Mouse (Mus musculus): ENCODE measurements around the gene Klk1b16. TPM values are rescaled to one million over a fixed set of nuclear protein-coding genes. Genes with fewer than 3 reads are reported as not detected.
"Not testable (repeated sequence)": the region's sequence is repeated elsewhere in the genome, so short reads cannot be mapped to it uniquely, and the experiment has no call there.

The Klk1b16 gene
- not detected in 2 replicates for polyA plus RNA-seq (2015; fragmentation: Nextera tagmentation; extraction: Ambion mirVana)

DNA sequence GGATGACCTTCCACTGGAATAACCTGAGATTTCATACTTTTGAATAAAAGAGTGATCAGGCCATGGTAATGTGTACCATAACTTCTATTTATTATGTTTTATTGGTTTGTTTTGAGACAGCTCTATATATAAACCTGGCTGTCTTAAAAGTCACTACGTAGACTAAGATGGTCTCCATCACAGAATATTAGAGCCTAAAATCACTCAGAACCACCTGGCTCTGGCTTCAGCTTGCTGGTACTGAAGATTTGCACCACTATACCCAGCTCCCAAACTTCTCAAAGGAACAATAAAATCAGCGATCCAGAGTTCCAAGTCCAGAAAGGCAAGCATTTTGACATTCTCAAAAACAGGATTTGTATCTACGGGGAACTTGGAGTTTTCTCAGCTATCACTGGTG, at the start of gene Klk1b16:
Klk1b16 (plus strand) TSS at position 301 of the 400 bp plus-strand sequence.
- ATAC-seq (ENCODE audit: low FRiP score), result no peak
- Histone ChIP-seq H3K4me1 (replicated peaks) (no peaks in the 10 kb centered on the region), H3K4me2 (no peak within 1 kb of the TSS), H3K36me3 (no peaks in the 10 kb centered on the region), H3K9me3 (no peaks in the 10 kb centered on the region), H3K27me3 (no peaks in the 10 kb centered on the region), H3K27ac (no peak within 1 kb of the TSS), H3K4me3 (no peak within 1 kb of the TSS), H3K9ac (no peak within 1 kb of the TSS)
- 93% methylated on average over 3 of the region's 3 CpGs for WGBS

- 87% methylated on average over 1 of the region's 1 CpGs for whole genome bisulfite sequencing
These were observed 40.5 kb upstream of the Klk1b16 start for GRCm38 (mm10) chr7:44096111-44096510.

GRCm38 (mm10) chr7:44102028-44102427, 34.5 kb upstream of the Klk1b16 start, which contains the start of gene Klk1b21:
Gene Klk1b21, plus strand, starts transcription at chr7:44102328.
- ATAC-seq (ENCODE audit: low FRiP score); H3K36me3 ChIP-seq: not testable (repeated sequence)

More at GRCm38 (mm10) chr7:44096111-44096510, 40.5 kb upstream of the Klk1b16 start:
- H3K27me3 ChIP-seq, result no peaks in the 10 kb centered on the region
- H3K9ac ChIP-seq, result no peak overlapping the region
- H3K27ac ChIP-seq, result no peak overlapping the region
- H3K4me2 ChIP-seq, result no peak overlapping the region
- no peaks in the 10 kb centered on the region for H3K9me3 ChIP-seq
- H3K36me3 ChIP-seq, result no peaks in the 10 kb centered on the region
- ATAC-seq (ENCODE audit: low FRiP score), result no peak
- no peaks in the 10 kb centered on the region for H3K4me1 ChIP-seq (replicated peaks)
- no peak overlapping the region for H3K4me3 ChIP-seq

DNA sequence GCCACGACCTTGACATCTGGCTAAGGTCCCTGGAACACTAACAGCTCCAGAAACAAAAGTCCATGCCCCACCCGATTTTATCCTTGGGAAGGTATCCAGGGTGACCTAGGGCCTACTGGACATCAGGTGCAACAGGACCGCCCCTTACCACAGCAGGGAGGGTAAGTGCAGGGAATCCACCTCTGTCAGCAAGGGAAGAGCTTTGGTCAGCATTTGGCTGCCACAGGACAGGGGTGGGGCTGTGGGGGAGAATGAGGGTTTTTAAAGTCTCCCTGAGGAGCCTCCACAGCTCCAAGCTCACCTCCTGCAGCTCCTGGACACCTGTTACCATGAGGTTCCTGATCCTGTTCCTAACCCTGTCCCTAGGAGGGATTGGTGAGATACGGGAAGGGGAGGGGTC, 24.2 kb upstream of the Klk1b16 start, which contains the start of gene Klk1b22:
Klk1b22 (plus strand) TSS at position 301 of the 400 bp plus-strand sequence.
- no peak within 1 kb of the TSS for H3K27ac ChIP-seq
- H3K4me2 ChIP-seq, result no peak within 1 kb of the TSS
- no peaks in the 10 kb centered on the region for H3K9me3 ChIP-seq
- no peaks in the 10 kb centered on the region for H3K27me3 ChIP-seq
- H3K4me3 ChIP-seq, result no peak within 1 kb of the TSS
- no peak for ATAC-seq (ENCODE audit: low FRiP score)
- no peak within 1 kb of the TSS for H3K9ac ChIP-seq
- 77% methylated on average over 4 of the region's 4 CpGs for WGBS
- no peaks in the 10 kb centered on the region for H3K36me3 ChIP-seq
- H3K4me1 ChIP-seq (replicated peaks), result no peaks in the 10 kb centered on the region

More at GRCm38 (mm10) chr7:44102028-44102427, 34.5 kb upstream of the Klk1b16 start, which contains the start of gene Klk1b21:
- H3K9me3 ChIP-seq; H3K27ac ChIP-seq; H3K9ac ChIP-seq; H3K4me3 ChIP-seq; H3K4me1 ChIP-seq (replicated peaks); H3K27me3 ChIP-seq; H3K4me2 ChIP-seq: not testable (repeated sequence)
- WGBS, result 88% methylated on average over 3 of the region's 3 CpGs

- Histone ChIP-seq H3K36me3 (no peaks in the 10 kb centered on the region), H3K4me2 (no peak overlapping the region), H3K4me3 (no peak overlapping the region), H3K27ac (no peak overlapping the region), H3K4me1 (replicated peaks) (no peaks in the 10 kb centered on the region), H3K27me3 (no peaks in the 10 kb centered on the region), H3K9me3 (no peaks in the 10 kb centered on the region), H3K9ac (no peak overlapping the region)
- 88% methylated on average over 6 of the region's 6 CpGs for WGBS
- no peak for ATAC-seq (ENCODE audit: low FRiP score)
These were observed 13.1 kb upstream of the Klk1b16 start for GRCm38 (mm10) chr7:44123445-44123844.

- 47% methylated on average over 9 of the region's 9 CpGs for WGBS
- Histone ChIP-seq H3K9me3 (no peaks in the 10 kb centered on the region), H3K36me3 (no peaks in the 10 kb centered on the region), H3K27me3 (no peaks in the 10 kb centered on the region), H3K9ac (no peak overlapping the region), H3K4me3 (no peak overlapping the region), H3K27ac (no peak overlapping the region), H3K4me1 (replicated peaks) (no peaks in the 10 kb centered on the region), H3K4me2 (no peak overlapping the region)
- ATAC-seq (ENCODE audit: low FRiP score), result no peak
These were observed 42.9 kb downstream of the Klk1b16 start for GRCm38 (mm10) chr7:44179299-44180045.

DNA sequence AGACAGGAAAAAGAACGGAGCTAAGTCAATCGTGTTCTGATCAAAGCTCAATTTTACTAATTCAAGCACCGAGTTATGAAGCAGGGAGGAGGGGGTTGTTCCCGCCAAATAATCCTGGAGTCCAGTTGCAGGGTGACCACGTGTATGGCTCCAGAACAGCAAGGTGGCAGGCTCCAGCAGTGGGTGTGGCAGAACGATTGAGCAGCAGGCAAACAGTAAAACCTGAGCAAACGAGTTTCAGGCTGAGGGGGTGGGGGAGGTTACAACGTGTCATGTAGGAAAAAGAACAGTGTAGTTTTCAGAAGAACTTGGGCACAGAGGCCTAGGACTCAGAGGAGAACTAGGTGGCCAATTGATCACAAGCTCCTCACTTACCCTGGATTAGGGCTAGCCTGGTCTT, 49.9 kb downstream of the Klk1b16 start:
- not testable (repeated sequence) for ATAC-seq (ENCODE audit: low FRiP score); H3K4me2 ChIP-seq; H3K36me3 ChIP-seq; H3K9ac ChIP-seq; H3K27me3 ChIP-seq; H3K9me3 ChIP-seq; H3K4me3 ChIP-seq; H3K27ac ChIP-seq; H3K4me1 ChIP-seq (replicated peaks)
- 75% methylated on average over 8 of the region's 8 CpGs for WGBS

GRCm38 (mm10) chr7:44187936-44188335, 51.4 kb downstream of the Klk1b16 start, which contains the start of gene Klk1b24:
Gene Klk1b24, plus strand, starts transcription at chr7:44188236.
- not testable (repeated sequence) for H3K36me3 ChIP-seq; ATAC-seq (ENCODE audit: low FRiP score); H3K27me3 ChIP-seq; H3K27ac ChIP-seq; H3K9ac ChIP-seq; H3K4me2 ChIP-seq; H3K4me3 ChIP-seq; H3K4me1 ChIP-seq (replicated peaks); H3K9me3 ChIP-seq

Other genes starting within 250 kb of the Klk1b16 start
- not detected in 2 replicates for gene Klk15, start 203.0 kb upstream of the Klk1b16 start, polyA plus RNA-seq (2015; fragmentation: Nextera tagmentation; extraction: Ambion mirVana)
- gene Klk1b8, start 186.1 kb upstream of the Klk1b16 start, polyA plus RNA-seq (2015; fragmentation: Nextera tagmentation; extraction: Ambion mirVana), result not detected in 2 replicates
- not detected in 2 replicates for gene Klk1b1, start 170.0 kb upstream of the Klk1b16 start, polyA plus RNA-seq (2015; fragmentation: Nextera tagmentation; extraction: Ambion mirVana)
- gene Klk1b9, start 160.7 kb upstream of the Klk1b16 start, polyA plus RNA-seq (2015; fragmentation: Nextera tagmentation; extraction: Ambion mirVana), result not detected in 2 replicates
- gene Klk1b11, start 140.9 kb upstream of the Klk1b16 start, polyA plus RNA-seq (2015; fragmentation: Nextera tagmentation; extraction: Ambion mirVana), result not detected in 2 replicates
- not detected in 2 replicates for gene Klk1b26, start 124.6 kb upstream of the Klk1b16 start, polyA plus RNA-seq (2015; fragmentation: Nextera tagmentation; extraction: Ambion mirVana)
- not detected in 2 replicates for gene Klk1b27, start 84.5 kb upstream of the Klk1b16 start, polyA plus RNA-seq (2015; fragmentation: Nextera tagmentation; extraction: Ambion mirVana)
- not detected in 2 replicates for gene Klk1b21, start 34.4 kb upstream of the Klk1b16 start, polyA plus RNA-seq (2015; fragmentation: Nextera tagmentation; extraction: Ambion mirVana)
- not detected in 2 replicates for gene Klk1b22, start 24.1 kb upstream of the Klk1b16 start, polyA plus RNA-seq (2015; fragmentation: Nextera tagmentation; extraction: Ambion mirVana)
- gene Klk1b24, start 51.5 kb downstream of the Klk1b16 start, polyA plus RNA-seq (2015; fragmentation: Nextera tagmentation; extraction: Ambion mirVana), result not detected in 2 replicates
- gene Klk1b3, start 61.4 kb downstream of the Klk1b16 start, polyA plus RNA-seq (2015; fragmentation: Nextera tagmentation; extraction: Ambion mirVana), result not detected in 2 replicates
- not detected in 2 replicates for gene Klk1b4, start 70.7 kb downstream of the Klk1b16 start, polyA plus RNA-seq (2015; fragmentation: Nextera tagmentation; extraction: Ambion mirVana)
- not detected in 2 replicates for gene Klk1b5, start 79.2 kb downstream of the Klk1b16 start, polyA plus RNA-seq (2015; fragmentation: Nextera tagmentation; extraction: Ambion mirVana)
- not detected in 2 replicates for gene Klk1, start 88.6 kb downstream of the Klk1b16 start, polyA plus RNA-seq (2015; fragmentation: Nextera tagmentation; extraction: Ambion mirVana)
- not detected in 2 replicates for gene Gm36864, start 99.4 kb downstream of the Klk1b16 start, polyA plus RNA-seq (2015; fragmentation: Nextera tagmentation; extraction: Ambion mirVana)
- 1.5 and 1.7 TPM in 2 replicates for gene 1700028J19Rik, start 109.9 kb downstream of the Klk1b16 start, polyA plus RNA-seq (2015; fragmentation: Nextera tagmentation; extraction: Ambion mirVana)
- gene 2410002F23Rik, start 110.0 kb downstream of the Klk1b16 start, polyA plus RNA-seq (2015; fragmentation: Nextera tagmentation; extraction: Ambion mirVana), result 206 and 226 TPM in 2 replicates
- 0.10 TPM in 1 of 2 replicates, not detected in the other for gene Acp4, start 120.6 kb downstream of the Klk1b16 start, polyA plus RNA-seq (2015; fragmentation: Nextera tagmentation; extraction: Ambion mirVana)
- not detected in 2 replicates for gene Gm15517, start 124.7 kb downstream of the Klk1b16 start, polyA plus RNA-seq (2015; fragmentation: Nextera tagmentation; extraction: Ambion mirVana)
- gene Clec11a, start 170.1 kb downstream of the Klk1b16 start, polyA plus RNA-seq (2015; fragmentation: Nextera tagmentation; extraction: Ambion mirVana), result 3.4 and 3.9 TPM in 2 replicates
- gene Shank1, start 173.5 kb downstream of the Klk1b16 start, polyA plus RNA-seq (2015; fragmentation: Nextera tagmentation; extraction: Ambion mirVana), result 31.7 and 32.6 TPM in 2 replicates
- gene Syt3, start 247.3 kb downstream of the Klk1b16 start, polyA plus RNA-seq (2015; fragmentation: Nextera tagmentation; extraction: Ambion mirVana), result 26.1 and 27.7 TPM in 2 replicates
- 1.8 and 2.4 TPM in 2 replicates for gene 1700008O03Rik, start 249.1 kb downstream of the Klk1b16 start, polyA plus RNA-seq (2015; fragmentation: Nextera tagmentation; extraction: Ambion mirVana)